Mouse (Mus musculus) midbrain, embryonic 15.5 days (tissue): ENCODE measurements around the gene Catsper3. TPM values are rescaled to one million over a fixed set of nuclear protein-coding genes. Genes with fewer than 3 reads are reported as not detected.

Experiments
- ATAC-seq: fragments of 200-750 bp; cut with Nextera tagmentation; replicated peaks from 2 replicates; pipeline ENCODE4 v1.8.0; 2017; ENCODE audit warnings: moderate TSS enrichment
- H3K27ac ChIP-seq: fragments of 300-500 bp; sonication (generic); 2 replicates; pipeline ENCODE4 v1.5.1; 2015; ENCODE audit warnings: mild to moderate bottlenecking, inconsistent platforms
- H3K27me3 ChIP-seq: fragments of 300-500 bp; sonication (generic); replicated peaks from 2 replicates; pipeline ENCODE4 v1.6.1; 2015; ENCODE audit warnings: inconsistent platforms
- H3K36me3 ChIP-seq: fragments of 300-500 bp; sonication (generic); replicated peaks from 2 replicates; pipeline ENCODE4 v1.6.1; 2015; ENCODE audit warnings: inconsistent platforms
- H3K4me1 ChIP-seq: fragments of 300-500 bp; sonication (generic); 2 replicates; pipeline ENCODE4 v1.6.1; 2015; ENCODE audit warnings: inconsistent platforms
- H3K4me2 ChIP-seq: fragments of 300-500 bp; sonication (generic); 2 replicates; pipeline ENCODE4 v1.6.1; 2015; ENCODE audit warnings: inconsistent platforms, mild to moderate bottlenecking, moderate library complexity
- H3K4me3 ChIP-seq: fragments of 300-500 bp; sonication (generic); 2 replicates; pipeline ENCODE4 v1.5.1; 2015; ENCODE audit warnings: mild to moderate bottlenecking, inconsistent platforms
- H3K9ac ChIP-seq: fragments of 300-500 bp; sonication (generic); 2 replicates; pipeline ENCODE4 v1.6.1; 2015; ENCODE audit warnings: mild to moderate bottlenecking, inconsistent platforms
- H3K9me3 ChIP-seq: fragments of 300-500 bp; sonication (generic); 2 replicates; pipeline ENCODE4 v1.6.1; 2016; ENCODE audit warnings: inconsistent platforms
- WGBS: fragments of 180-500 bp; shearing (Covaris S2); methylation state at CpG from one replicate; pipeline ENCODE4 v1.1.7; 2015; ENCODE audit warnings: mixed read lengths; 5-methylcytosine and 5-hydroxymethylcytosine counted together
- polyA plus RNA-seq: library from polyadenylated mRNA; unstranded; fragments of >200 nt; fragmentation: Nextera tagmentation; extraction: Ambion mirVana; gene quantifications from 2 replicates; pipeline ENCODE4 v1.2.1, GENCODE M21; 2015

The Catsper3 gene
- polyA plus RNA-seq, 1 experiment from 2014 or later: 0.17 TPM

DNA sequence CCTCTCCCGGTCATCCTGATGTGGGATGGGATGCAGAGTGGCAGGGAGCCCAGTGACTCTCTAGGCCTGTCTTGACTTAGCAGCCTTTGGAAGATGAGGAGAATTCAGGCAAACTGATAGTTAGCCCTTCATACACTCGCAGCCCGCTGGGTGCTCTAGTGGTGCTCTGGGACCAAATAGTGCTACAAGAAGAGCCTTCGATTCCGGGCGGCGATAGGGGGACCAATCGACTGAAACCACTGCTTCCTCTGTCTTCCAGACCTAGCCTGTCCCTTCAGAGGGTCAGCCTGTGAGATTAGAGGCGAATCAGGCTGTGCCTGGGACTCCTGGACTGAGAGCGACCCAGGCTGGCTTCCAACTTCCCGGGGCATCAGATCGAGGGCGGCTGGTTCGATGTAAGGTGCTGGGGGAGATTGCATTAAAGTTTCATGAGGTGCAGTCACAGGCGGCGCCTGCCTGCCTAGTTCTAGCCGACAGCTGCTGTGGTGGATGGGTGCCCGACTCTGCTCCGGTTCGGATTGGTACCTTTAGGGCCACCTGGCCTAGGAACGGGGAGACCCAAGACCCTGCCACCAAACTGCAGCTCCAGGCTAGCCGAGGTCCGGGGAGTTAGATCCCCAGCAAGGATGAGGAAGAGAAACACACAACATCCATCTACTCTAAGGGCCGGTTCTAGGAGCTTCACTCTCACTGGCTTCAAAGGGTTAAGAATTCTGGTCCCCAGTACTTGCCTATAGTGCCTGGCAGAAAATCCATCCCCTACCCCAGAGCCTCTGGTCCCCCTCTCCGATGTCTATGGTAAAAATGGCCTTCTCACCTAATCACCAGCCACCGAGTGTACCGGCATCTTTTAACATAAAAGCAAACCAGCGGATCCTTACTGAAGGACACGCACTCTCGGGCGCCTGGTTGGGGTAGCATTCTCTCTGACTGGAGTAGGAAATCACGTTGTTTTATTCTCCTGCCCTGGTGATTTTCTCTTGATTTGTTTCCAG, 52.7 kb downstream of the Catsper3 start:
- no peak overlapping the region for H3K9ac ChIP-seq
- H3K36me3 ChIP-seq: no peaks in the 10 kb centered on the region
- peaks cover 93% of the 10 kb centered on the region for H3K27me3 ChIP-seq
- no peak overlapping the region for H3K4me3 ChIP-seq
- H3K9me3 ChIP-seq: no peaks in the 10 kb centered on the region
- no peak overlapping the region for H3K4me2 ChIP-seq
- H3K4me1 ChIP-seq: peaks cover 7% of the 10 kb centered on the region; the same call in 1 of the 2 replicates
- H3K27ac ChIP-seq: no peak overlapping the region
- ATAC-seq: no peak
- 1% methylated on average over 32 of the region's 32 CpGs for WGBS

DNA sequence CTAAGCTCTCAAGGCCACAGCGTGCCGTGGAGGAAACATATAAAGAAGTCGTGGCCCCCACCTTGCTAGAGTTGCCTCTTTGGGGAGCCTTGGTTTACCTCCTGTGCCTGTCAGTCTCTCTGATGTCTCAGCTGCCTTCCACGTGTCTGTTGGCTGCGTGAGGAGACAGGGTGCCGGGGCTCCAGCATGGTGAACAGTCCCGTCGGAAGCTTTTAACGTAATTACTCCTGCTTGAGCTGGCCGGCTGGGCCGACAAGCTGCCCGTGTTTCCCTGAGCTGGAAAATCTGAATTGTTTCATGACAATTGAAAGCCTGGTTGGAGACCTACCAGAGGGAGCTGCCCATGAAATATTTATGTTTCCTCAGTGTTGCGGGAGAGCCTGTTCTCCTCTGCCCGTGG, 55.9 kb downstream of the Catsper3 start:
- no peak overlapping the region for H3K27ac ChIP-seq
- no peaks in the 10 kb centered on the region for H3K36me3 ChIP-seq
- H3K9ac ChIP-seq: no peak overlapping the region
- peaks cover 7% of the 10 kb centered on the region; the same call in 1 of the 2 replicates for H3K4me1 ChIP-seq
- H3K27me3 ChIP-seq: peaks cover 77% of the 10 kb centered on the region
- WGBS: 23% methylated on average over 14 of the region's 14 CpGs
- H3K4me2 ChIP-seq: no peak overlapping the region
- H3K9me3 ChIP-seq: no peaks in the 10 kb centered on the region
- ATAC-seq: no peak
- H3K4me3 ChIP-seq: no peak overlapping the region

DNA sequence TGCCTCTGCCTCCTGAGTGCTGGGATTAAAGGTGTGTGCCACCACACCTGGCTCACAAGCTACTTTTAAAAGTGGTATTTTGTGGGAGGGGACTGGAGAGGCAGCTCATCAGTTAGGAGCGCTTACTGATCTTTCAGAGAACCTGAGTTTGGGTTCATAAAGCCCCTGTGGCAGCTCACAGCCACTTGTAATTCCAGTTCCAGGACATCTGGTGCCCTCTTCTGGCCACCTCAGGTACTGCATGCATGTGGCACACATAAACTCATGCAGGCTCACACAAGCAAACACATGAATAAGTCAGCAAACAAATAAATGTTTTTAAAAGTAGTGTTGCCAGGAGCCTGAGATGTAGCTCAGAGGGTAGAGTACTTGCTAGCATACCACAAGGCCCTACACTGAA, 59.3 kb downstream of the Catsper3 start:
- peaks cover 59% of the 10 kb centered on the region for H3K27me3 ChIP-seq
- no peaks in the 10 kb centered on the region for H3K4me1 ChIP-seq
- H3K4me3 ChIP-seq: no peak overlapping the region
- WGBS: 97% methylated on average over 1 of the region's 1 CpGs
- no peak overlapping the region for H3K4me2 ChIP-seq
- H3K9ac ChIP-seq: no peak overlapping the region
- no peak for ATAC-seq
- no peak overlapping the region for H3K27ac ChIP-seq
- no peaks in the 10 kb centered on the region for H3K36me3 ChIP-seq
- no peaks in the 10 kb centered on the region for H3K9me3 ChIP-seq

DNA sequence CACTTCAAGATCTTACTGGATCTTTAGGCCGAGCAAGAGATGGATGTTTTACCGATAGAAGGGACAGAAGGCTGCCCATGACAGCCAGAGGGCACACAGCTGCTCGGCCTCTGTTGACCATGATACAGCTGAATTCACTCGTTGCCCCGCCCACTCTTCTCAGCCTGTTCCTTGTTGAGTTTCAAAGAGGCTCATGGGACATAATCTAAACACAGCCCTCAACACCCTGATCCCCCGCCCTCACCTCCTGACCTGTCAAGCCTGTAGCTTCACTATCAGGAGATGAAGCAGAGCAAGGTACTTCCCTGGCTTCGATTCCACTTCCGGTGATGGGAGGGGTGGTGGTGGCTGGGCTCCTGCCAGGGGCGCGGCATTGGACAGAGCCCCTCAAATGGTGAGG, 63.4 kb downstream of the Catsper3 start:
- Histone ChIP-seq H3K9ac (no peak overlapping the region), H3K27ac (no peak overlapping the region), H3K9me3 (no peaks in the 10 kb centered on the region), H3K4me1 (no peaks in the 10 kb centered on the region), H3K36me3 (no peaks in the 10 kb centered on the region), H3K4me2 (no peak overlapping the region), H3K27me3 (peaks cover 31% of the 10 kb centered on the region), H3K4me3 (no peak overlapping the region)
- 69% methylated on average over 10 of the region's 10 CpGs for WGBS
- no peak for ATAC-seq

DNA sequence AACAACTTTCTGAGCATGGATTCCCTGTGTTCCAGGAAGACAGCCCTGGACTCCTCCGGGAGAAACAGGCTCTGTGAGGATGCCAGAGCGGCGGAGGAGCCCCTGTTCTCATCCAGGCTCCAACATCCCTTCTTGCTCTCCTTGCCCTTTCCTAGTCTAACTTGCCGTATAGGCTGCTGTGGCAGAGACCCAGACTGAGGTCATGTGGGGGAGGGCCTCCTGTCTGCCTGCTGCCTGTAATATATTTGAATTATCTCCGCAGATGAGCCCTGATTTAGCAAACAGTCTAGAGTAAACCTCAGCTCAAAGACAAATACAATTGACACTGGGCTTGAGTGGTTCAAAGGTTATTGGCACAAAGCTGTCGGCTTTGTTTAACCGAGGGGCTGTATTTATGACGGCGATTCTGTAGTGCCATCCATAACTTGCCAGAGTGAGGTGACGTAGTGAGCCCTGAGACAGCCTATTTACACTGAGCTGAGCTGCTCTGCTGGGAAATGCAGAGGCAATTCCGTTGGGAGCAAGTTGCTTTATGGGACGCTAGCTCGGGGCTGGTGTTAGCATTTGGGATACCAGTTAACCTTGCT, 64.3 kb downstream of the Catsper3 start:
- Histone ChIP-seq H3K9ac (no peak overlapping the region), H3K36me3 (no peaks in the 10 kb centered on the region), H3K4me3 (no peak overlapping the region), H3K4me2 (no peak overlapping the region), H3K4me1 (no peaks in the 10 kb centered on the region), H3K27me3 (peaks cover 30% of the 10 kb centered on the region), H3K9me3 (no peaks in the 10 kb centered on the region), H3K27ac (no peak overlapping the region)
- no peak for ATAC-seq
- WGBS: 63% methylated on average over 13 of the region's 13 CpGs

DNA sequence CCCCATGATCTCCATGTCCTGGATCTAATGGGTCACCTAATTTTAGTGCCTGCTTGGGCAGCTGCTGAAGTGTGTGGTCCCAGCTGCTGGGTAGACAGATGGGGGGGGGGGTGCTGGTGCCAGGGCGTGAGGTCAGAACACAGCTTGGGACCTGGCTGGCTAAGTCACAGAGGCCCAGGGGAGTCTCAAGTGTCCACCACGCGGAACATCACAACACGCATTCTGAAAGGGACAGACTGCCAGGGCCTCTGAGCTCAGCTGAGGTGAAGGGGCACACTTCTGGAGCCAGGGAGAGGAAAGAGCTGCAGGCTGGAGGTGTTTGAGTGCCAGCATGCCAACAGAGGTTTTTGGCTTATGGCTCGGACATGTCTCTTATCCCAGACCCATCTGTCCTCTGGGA, 66.4 kb downstream of the Catsper3 start:
- Histone ChIP-seq H3K27ac (no peak overlapping the region), H3K4me1 (no peaks in the 10 kb centered on the region), H3K27me3 (peaks cover 20% of the 10 kb centered on the region; the same call in 1 of the 2 replicates), H3K4me3 (no peak overlapping the region), H3K4me2 (no peak overlapping the region), H3K9ac (no peak overlapping the region), H3K9me3 (no peaks in the 10 kb centered on the region), H3K36me3 (no peaks in the 10 kb centered on the region)
- ATAC-seq: no peak
- WGBS: 79% methylated on average over 5 of the region's 5 CpGs

DNA sequence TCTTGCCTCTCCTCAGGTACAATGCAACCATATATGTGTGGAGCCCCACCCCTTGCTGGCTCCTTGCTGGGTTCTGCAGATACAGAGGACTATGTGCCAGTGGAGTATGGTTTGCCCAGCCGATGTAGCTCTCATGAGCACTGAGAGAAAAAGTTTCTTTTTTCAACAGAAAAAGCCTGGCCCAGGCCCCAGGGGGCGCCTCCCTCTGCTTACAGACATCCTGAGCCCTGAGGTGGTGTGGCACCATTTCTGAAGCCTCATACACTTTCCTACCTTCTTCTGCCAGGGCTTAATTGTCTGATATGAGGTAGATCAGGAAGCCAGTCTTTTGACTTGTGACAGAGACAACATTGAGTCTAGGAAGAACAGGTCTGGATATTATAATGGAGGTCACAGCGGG, 67.8 kb downstream of the Catsper3 start:
- WGBS: 66% methylated on average over 3 of the region's 3 CpGs
- ATAC-seq: no peak

DNA sequence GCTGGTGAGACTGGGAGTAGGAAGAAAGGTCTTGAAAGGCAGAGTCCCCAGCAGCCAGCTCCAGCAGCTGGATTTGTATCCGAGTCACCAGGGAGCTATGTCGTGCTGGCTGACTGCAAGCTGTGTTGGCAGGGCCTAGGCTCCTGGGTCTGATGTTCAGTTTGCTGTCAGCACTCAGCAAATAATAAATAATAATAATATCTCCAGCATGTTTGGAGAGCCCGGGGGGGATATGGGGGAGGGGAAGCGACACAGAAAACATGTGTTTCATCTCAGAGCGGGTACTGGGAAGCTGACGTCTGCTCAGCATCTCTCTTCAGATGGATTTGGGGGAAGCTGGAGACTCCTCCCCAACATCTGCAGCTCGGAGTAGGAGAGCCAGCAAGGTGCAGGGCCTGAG, 71.4 kb downstream of the Catsper3 start:
- Histone ChIP-seq H3K27ac (no peak overlapping the region), H3K4me1 (0 out of 2 replicates have a peak, but pooled peaks cover 10% of the 10 kb centered on the region), H3K4me2 (no peak overlapping the region), H3K36me3 (no peaks in the 10 kb centered on the region), H3K9me3 (no peaks in the 10 kb centered on the region), H3K9ac (no peak overlapping the region), H3K27me3 (peaks cover 30% of the 10 kb centered on the region), H3K4me3 (no peak overlapping the region)
- ATAC-seq: no peak
- 56% methylated on average over 7 of the region's 7 CpGs for whole genome bisulfite sequencing

More for the DNA sequence above, 67.8 kb downstream of the Catsper3 start:
- Histone ChIP-seq H3K27ac (no peak overlapping the region), H3K27me3 (peaks cover 26% of the 10 kb centered on the region), H3K9me3 (no peaks in the 10 kb centered on the region), H3K4me3 (no peak overlapping the region), H3K9ac (no peak overlapping the region), H3K4me1 (0 out of 2 replicates have a peak, but pooled peaks cover under 1% of the 10 kb centered on the region), H3K36me3 (no peaks in the 10 kb centered on the region), H3K4me2 (no peak overlapping the region)

DNA sequence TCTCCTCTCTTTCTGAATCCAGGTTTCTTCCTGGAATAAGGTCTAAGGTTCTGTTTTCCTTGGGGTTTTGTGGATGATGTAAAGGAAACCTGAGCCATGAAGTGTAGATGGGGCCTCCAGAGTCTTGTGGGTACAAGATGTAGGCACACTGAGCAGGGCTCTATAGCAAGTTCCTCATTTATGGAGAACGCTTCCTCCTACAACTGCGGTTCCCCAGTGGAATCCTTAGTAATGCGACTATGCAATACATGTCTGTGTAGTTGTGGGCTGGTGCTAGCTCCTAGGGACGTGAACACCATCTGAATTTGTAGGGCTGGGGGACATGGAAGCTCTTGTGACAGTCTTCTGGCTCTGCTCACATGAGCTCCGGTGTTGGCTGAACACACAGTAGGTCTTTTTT, 74.1 kb downstream of the Catsper3 start:
- peaks cover 25% of the 10 kb centered on the region for H3K27me3 ChIP-seq
- H3K27ac ChIP-seq: no peak overlapping the region
- H3K4me2 ChIP-seq: no peak overlapping the region
- H3K4me1 ChIP-seq: 0 out of 2 replicates have a peak, but pooled peaks cover 10% of the 10 kb centered on the region
- WGBS: 87% methylated on average over 5 of the region's 5 CpGs
- H3K9me3 ChIP-seq: no peaks in the 10 kb centered on the region
- H3K9ac ChIP-seq: no peak overlapping the region
- no peak for ATAC-seq
- H3K4me3 ChIP-seq: no peak overlapping the region
- H3K36me3 ChIP-seq: no peaks in the 10 kb centered on the region

Other genes with a start within 250 kb of the Catsper3 start
- 61.2 and 63.6 TPM in 2 replicates for gene Ddx41, start 247.9 kb upstream of the Catsper3 start, polyA plus RNA-seq
- 62.9 and 65.2 TPM in 2 replicates for gene Fam193b, start 213.4 kb upstream of the Catsper3 start, polyA plus RNA-seq
- gene Tmed9, start 210.8 kb upstream of the Catsper3 start, polyA plus RNA-seq: 93.5 and 93.8 TPM in 2 replicates
- gene B4galt7, start 184.7 kb upstream of the Catsper3 start, polyA plus RNA-seq: 48.6 and 51.4 TPM in 2 replicates
- 94.4 and 103 TPM in 2 replicates for gene Caml, start 161.6 kb upstream of the Catsper3 start, polyA plus RNA-seq
- gene Ddx46, start 149.5 kb upstream of the Catsper3 start, polyA plus RNA-seq: 26.0 and 27.2 TPM in 2 replicates
- gene B230219D22Rik, start 91.4 kb upstream of the Catsper3 start, polyA plus RNA-seq: 82.3 and 82.9 TPM in 2 replicates
- gene Txndc15, start 69.9 kb upstream of the Catsper3 start, polyA plus RNA-seq: 138 and 141 TPM in 2 replicates
- 17.3 and 17.4 TPM in 2 replicates for gene Pcbd2, start 57.2 kb upstream of the Catsper3 start, polyA plus RNA-seq
- gene Pitx1, start 51.6 kb downstream of the Catsper3 start, polyA plus RNA-seq: 2.9 and 3.7 TPM in 2 replicates